Mouse (Mus musculus) spleen, adult 12 weeks (tissue): ENCODE measurements around the gene Mcl1.
"Not testable (repeated sequence)": the region's sequence is repeated elsewhere in the genome, so short reads cannot be mapped to it uniquely, and the experiment has no call there.

Experiments used
- DNase-seq: peaks from one replicate; pipeline ENCODE4 v3.0.0; 2022; ENCODE audit warnings: low spot score

The Mcl1 gene

GRCm38 (mm10) chr3:95667521-95667920, 8.9 kb downstream of the Mcl1 start:
- no peak for DNase-seq

- no peak for DNase-seq
Measured at GRCm38 (mm10) chr3:95668026-95668425, 9.4 kb downstream of the Mcl1 start.

GRCm38 (mm10) chr3:95668589-95669308, 10.2 kb downstream of the Mcl1 start:
- DNase-seq: no peak

- no peak for DNase-seq
Measured at GRCm38 (mm10) chr3:95669309-95669665, 10.7 kb downstream of the Mcl1 start.

GRCm38 (mm10) chr3:95670419-95670818, 11.8 kb downstream of the Mcl1 start:
- DNase-seq: not testable (repeated sequence)

GRCm38 (mm10) chr3:95671201-95671600, 12.6 kb downstream of the Mcl1 start:
- no peak for DNase-seq

- no peak for DNase-seq
Measured at GRCm38 (mm10) chr3:95672461-95672860, 13.9 kb downstream of the Mcl1 start.

- DNase-seq: no peak
Measured at GRCm38 (mm10) chr3:95672861-95673706, 14.5 kb downstream of the Mcl1 start.

GRCm38 (mm10) chr3:95673707-95674211, 15.2 kb downstream of the Mcl1 start:
- no peak for DNase-seq

- peak; percentile 74 for DNase-seq
Measured at GRCm38 (mm10) chr3:95674236-95674635, 15.6 kb downstream of the Mcl1 start.

GRCm38 (mm10) chr3:95674812-95675211, 16.2 kb downstream of the Mcl1 start:
- no peak for DNase-seq

- DNase-seq: peak; percentile 64
Measured at GRCm38 (mm10) chr3:95675301-95676092, 16.9 kb downstream of the Mcl1 start.

GRCm38 (mm10) chr3:95676745-95677419, 18.3 kb downstream of the Mcl1 start:
- DNase-seq: peak; percentile 57

- DNase-seq: no peak
Measured at GRCm38 (mm10) chr3:95677420-95678090, 19.0 kb downstream of the Mcl1 start.

GRCm38 (mm10) chr3:95679551-95679950, 21.0 kb downstream of the Mcl1 start:
- no peak for DNase-seq

GRCm38 (mm10) chr3:95680673-95681072, 22.1 kb downstream of the Mcl1 start:
- DNase-seq: no peak

GRCm38 (mm10) chr3:95681365-95681764, 22.8 kb downstream of the Mcl1 start:
- no peak for DNase-seq

GRCm38 (mm10) chr3:95682878-95683277, 24.3 kb downstream of the Mcl1 start:
- no peak for DNase-seq

- no peak for DNase-seq
Measured at GRCm38 (mm10) chr3:95684846-95685245, 26.3 kb downstream of the Mcl1 start.

- no peak for DNase-seq
Measured at GRCm38 (mm10) chr3:95685301-95685700, 26.7 kb downstream of the Mcl1 start.

GRCm38 (mm10) chr3:95685701-95686100, 27.1 kb downstream of the Mcl1 start:
- DNase-seq: no peak
